Mouse (Mus musculus) layer of hippocampus, adult 9-10 months (tissue): Measurements from ENCODE around the gene Drg1.
A peak's percentile ranks its signal among the peaks of the same experiment; 100 is the strongest.
"Not testable (repeated sequence)": the region's sequence is repeated elsewhere in the genome, so short reads cannot be mapped to it uniquely, and the experiment has no call there.

ENCODE experiments used
- DNase-seq: peaks from one replicate; pipeline ENCODE4 v3.0.0; 2022; ENCODE audit warnings: low spot score

Drg1 gene

GRCm38 (mm10) chr11:3165210-3165782 lies 100.9 kb downstream of the Drg1 start:
- DNase-seq, result not testable (repeated sequence)

GRCm38 (mm10) chr11:3163661-3164060 lies 102.6 kb downstream of the Drg1 start:
- DNase-seq, result not testable (repeated sequence)

GRCm38 (mm10) chr11:3163122-3163521 lies 103.1 kb downstream of the Drg1 start:
- not testable (repeated sequence) for DNase-seq

DNA sequence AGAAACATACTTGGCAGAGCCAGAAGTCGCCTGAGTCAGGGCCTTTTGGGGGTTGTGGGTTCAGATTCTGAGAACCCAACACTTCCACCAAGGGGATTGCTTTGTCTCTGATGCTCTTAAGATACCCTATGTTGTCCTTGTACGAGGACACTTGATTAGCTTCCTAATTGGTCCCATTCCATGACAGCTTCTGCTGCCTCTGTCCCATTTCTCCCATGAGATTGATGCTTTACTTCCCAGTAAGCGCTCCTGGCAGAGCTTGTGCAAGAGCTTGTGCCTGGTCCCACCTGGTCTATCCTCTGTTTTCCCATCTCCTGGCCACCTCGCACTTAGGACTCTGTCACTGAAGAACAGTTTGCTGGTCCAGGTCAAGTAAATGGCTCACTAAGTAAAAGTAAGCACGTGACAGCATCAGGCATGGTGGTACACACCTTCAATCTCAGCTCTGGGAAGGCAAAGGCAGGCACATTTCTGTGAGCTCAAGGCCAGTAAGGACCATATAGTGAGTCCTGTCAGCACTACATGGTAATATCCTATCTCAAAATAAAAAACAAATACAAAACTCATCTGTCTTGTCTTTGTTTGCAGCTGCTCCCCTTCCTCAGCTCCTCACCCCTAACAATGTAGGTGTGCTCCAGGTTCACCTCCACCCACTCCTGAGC lies 103.8 kb downstream of the Drg1 start:
- peak; percentile 48 for DNase-seq

DNA sequence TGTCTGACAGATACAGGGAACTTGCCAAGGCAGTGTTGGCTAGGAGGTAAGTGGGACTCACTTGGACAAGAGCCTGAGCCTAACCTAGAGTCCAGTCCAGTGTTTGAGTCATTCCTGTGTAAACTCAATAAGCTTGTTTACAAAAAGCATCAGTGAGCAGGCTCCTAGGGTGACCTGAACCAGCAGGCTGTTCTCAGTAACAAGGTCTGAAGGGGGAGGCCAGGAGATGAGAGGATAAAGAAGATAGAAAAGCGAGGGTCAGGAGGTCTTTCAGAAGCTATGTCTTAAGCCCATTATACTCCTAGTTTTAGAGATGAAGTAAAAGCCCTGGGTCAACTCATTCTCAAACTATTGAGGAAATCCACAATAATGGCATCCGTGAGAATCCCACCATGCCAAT lies 104.8 kb downstream of the Drg1 start:
- peak; percentile 46 for DNase-seq

- DNase-seq, result not testable (repeated sequence)
These were observed 107.4 kb downstream of the Drg1 start for GRCm38 (mm10) chr11:3158800-3159199.

GRCm38 (mm10) chr11:3157996-3158395 lies 108.2 kb downstream of the Drg1 start:
- peak; percentile 62 for DNase-seq

DNA sequence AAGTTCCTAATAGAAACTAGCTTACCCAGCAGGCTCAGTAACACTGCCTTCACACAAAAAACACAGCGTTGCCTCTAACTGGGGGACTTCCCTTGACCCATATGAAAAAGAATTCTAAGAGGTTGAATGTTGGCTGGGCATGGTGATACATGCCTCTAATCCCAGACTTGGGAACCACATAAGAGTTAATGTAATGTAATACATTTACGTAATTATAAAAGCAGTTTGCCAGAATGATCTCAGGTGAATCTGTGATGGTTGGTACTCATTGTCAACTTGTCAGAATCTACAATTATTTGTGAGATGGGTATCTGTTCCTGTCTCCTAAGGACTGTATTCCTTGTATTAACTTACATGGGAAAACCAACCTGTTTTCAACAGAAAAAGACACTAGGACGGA lies 109.2 kb downstream of the Drg1 start:
- not testable (repeated sequence) for DNase-seq

DNA sequence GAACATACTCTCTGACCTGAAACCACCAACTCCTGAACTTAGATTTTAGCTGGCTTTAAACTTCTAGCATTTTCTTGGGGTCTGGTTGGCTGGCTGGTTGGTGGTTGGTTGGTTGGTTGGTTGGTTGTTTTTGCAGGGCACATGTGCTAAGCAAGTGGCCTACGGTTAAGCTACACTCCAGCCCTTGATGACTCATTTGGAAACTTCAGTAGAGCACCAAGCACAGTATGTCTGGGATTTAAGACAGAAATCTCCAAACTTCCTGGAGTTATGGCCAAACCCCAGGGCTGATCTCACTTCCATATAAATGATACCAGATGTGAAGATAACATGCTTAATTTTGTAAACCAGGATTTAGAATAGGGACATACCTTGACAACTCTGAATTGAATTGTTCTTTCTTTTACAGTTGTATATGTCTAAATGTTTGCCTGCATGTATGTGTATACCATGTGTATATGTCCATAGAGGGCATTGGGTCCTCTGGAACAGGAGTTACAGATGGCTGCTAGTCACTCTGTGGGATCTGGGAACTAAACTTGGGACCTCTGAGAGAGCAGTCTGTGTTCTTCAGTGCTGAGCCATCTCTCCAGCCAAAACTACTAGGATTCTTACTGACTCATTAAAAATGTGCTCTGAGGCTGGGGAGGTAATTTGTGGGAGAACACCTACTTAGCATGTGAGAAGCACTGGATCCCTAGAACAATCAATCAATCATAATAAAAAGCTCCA lies 112.4 kb downstream of the Drg1 start:
- DNase-seq, result peak; percentile 69

DNA sequence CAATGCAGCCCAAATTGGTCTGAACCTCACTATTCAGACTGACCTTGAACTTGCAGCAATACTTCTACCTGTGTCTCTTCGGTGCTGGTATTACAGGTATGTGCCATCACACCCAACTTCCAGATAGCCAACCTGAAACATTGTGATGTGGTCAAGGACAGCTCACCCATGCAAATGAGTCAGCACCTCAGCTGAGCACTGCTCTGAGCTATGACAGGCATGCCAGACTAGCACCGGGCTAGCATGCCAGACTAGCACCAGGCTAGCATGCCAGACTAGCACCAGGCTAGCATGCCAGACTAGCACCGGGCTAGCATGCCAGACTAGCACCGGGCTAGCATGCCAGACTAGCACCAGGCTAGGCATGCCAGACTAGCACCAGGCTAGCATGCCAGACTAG lies 114.9 kb downstream of the Drg1 start:
- not testable (repeated sequence) for DNase-seq

- not testable (repeated sequence) for DNase-seq
These were observed 115.6 kb downstream of the Drg1 start for GRCm38 (mm10) chr11:3150677-3151003.

DNA sequence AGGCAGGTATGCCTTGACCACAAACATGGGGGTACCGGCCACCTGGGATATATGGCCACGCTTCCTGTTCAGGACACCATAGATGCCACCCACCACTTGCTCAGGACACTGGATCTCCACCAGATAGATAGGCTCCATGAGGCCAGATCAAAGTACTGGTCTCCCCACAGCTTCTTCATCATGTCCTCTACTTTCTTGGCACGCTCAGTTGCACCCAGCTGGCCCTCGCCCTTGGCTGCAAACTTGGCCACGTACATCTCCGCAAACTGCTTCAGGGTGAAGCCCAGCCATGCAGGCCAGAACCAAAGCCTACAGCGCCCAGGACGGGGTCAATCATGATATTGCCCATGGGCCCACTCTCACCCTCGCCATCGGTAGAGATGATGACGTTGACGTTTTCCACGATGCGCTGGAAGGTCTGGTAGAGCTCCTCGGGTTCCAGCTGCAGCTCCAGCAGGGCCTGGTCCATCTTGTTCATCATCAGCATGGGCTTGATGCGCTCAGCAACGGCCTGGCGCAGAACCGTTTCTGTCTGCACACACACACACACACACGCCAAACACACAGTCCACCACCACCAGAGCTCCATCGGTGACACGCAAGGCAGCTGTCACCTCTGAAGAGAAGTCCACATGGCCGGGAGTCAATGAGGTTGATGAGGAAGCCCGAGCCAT lies 116.1 kb downstream of the Drg1 start:
- not testable (repeated sequence) for DNase-seq

DNA sequence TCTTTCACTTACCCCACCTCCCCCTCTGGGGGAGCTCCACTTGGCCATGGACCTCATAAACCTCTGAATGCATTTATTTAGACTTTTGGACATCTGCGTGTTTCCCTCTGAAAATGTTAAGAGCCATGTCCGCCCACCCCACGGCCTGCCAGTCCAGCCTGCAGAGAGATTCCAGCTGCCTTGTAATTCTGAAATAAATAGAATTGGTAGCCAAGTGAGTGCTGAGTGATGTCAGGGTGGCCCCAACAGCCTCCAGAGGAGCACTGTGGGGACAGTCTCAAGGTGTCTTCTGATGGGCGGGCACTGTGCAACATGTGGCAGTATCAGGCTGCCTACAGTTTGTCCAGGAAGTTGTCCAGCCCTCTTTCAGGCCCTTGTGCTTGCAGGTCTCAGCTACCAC lies 116.7 kb downstream of the Drg1 start:
- not testable (repeated sequence) for DNase-seq

DNA sequence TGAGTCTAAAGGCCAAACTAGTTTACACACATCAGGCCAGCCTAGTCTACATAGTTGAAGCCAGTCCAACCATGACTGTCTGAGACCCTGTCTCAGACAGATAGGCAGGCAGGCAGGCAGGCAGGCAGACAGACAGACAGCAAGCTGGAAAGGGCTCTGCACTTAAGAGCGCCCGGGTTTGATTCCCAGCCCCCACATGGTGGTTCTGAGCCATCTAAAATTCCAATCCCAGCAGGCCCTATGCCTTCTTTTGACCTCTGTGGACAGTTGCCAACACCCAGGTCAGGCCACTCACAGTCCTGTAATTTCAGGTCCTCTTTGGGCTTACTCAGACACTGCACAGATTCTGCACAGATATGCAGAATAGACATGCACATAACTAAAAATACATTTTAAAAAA lies 119.4 kb downstream of the Drg1 start:
- DNase-seq, result not testable (repeated sequence)

GRCm38 (mm10) chr11:3145359-3146165 lies 120.7 kb downstream of the Drg1 start:
- DNase-seq, result not testable (repeated sequence)

DNA sequence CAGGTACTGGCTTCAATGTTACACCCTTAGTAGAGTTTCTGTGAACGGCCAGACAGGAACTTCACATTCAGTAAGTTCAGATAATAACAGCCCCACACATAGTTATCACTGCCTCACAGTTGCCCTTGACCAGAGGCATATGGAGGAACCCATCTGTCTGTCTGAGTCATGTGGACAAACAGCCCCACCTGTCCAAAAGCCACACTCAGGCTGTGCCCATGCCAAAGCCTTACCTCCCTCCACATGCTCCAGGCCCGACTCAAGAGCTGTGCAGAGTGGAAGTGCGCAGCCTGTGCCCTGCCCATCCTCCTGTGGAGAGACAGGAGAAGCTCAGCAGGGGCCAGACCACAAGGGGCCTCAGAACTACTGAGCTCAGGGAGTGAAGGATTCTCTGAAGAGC lies 122.2 kb downstream of the Drg1 start:
- not testable (repeated sequence) for DNase-seq

GRCm38 (mm10) chr11:3142413-3142812 lies 123.8 kb downstream of the Drg1 start:
- DNase-seq, result not testable (repeated sequence)

- not testable (repeated sequence) for DNase-seq
These were observed 125.2 kb downstream of the Drg1 start for GRCm38 (mm10) chr11:3140967-3141535.

- DNase-seq, result not testable (repeated sequence)
These were observed 127.9 kb downstream of the Drg1 start for GRCm38 (mm10) chr11:3138323-3138722.
